In genomic region chr10:30110341-30110740, GRCm38 (mm10) we compare ENCODE assay signal across 26 mouse cellular contexts.
A peak's percentile ranks its signal among the peaks of the same experiment; 100 is the strongest.
DNase-seq lines count a peak whose midpoint lies in the region; ATAC-seq and TF ChIP-seq lines count a peak whose summit lies in the region.
"Had no signal": no experiment of that assay in that cellular context is flagged by ENCODE, and none has a peak within 500 bp of the region (broad histone marks: within the 10 kb centered on the region; RNA-seq: fewer than 3 reads in every experiment).

No protein-coding gene starts in this region.

- no peak overlapping the region for H3K27ac ChIP-seq in heart, postnatal 0 days (ENCODE audit: low read depth)
- H3K27ac ChIP-seq in heart, embryonic 11.5 days (ENCODE audit: low read depth, low read length), result no peak overlapping the region
- no peak overlapping the region for H3K27ac ChIP-seq in kidney, embryonic 14.5 days (ENCODE audit: low read depth, low read length)
- no peak overlapping the region for H3K27ac ChIP-seq in midbrain, embryonic 11.5 days (ENCODE audit: low read depth, low read length)
- no peak overlapping the region for H3K27ac ChIP-seq in midbrain, postnatal 0 days (ENCODE audit: low read depth, low read length)
- H3K27ac ChIP-seq: forebrain, embryonic 12.5 days; heart, embryonic 10.5 days; hindbrain, postnatal 0 days; liver, embryonic 15.5 days; lung, embryonic 15.5 days; midbrain, embryonic 13.5 days had no signal

- no peak overlapping the region for H3K4me2 ChIP-seq in heart, postnatal 0 days (ENCODE audit: low read depth, low read length)
- no peak overlapping the region for H3K4me2 ChIP-seq in heart, embryonic 11.5 days
- no peak overlapping the region for H3K4me2 ChIP-seq in kidney, embryonic 14.5 days (replicated peaks; ENCODE audit: low read depth, low read length)
- no peak overlapping the region for H3K4me2 ChIP-seq in midbrain, embryonic 11.5 days
- no peak overlapping the region for H3K4me2 ChIP-seq in midbrain, postnatal 0 days (ENCODE audit: low read depth, low read length, poor library complexity, severe bottlenecking)
- H3K4me2 ChIP-seq: forebrain, embryonic 12.5 days; liver, embryonic 15.5 days; lung, embryonic 15.5 days; midbrain, embryonic 13.5 days had no signal

- WGBS in heart, postnatal 0 days, result 48% methylated on average over 3 of the region's 3 CpGs
- 71% methylated on average over 3 of the region's 3 CpGs for WGBS in heart, embryonic 11.5 days (ENCODE audit: insufficient replicate concordance)
- 58% methylated on average over 3 of the region's 3 CpGs for WGBS in kidney, embryonic 14.5 days
- WGBS in midbrain, embryonic 11.5 days, result 81% methylated on average over 3 of the region's 3 CpGs
- 80% methylated on average over 3 of the region's 3 CpGs for WGBS in midbrain, postnatal 0 days
- WGBS in large intestine, adult 2 months, result 37% methylated on average over 3 of the region's 3 CpGs

- TF ChIP-seq EP300 in heart, postnatal 0 days (IDR thresholded peaks at IDR 0.05; ENCODE audit: low read depth), result no peak

- no peaks in the 10 kb centered on the region for H3K27me3 ChIP-seq in heart, postnatal 0 days (ENCODE audit: control insufficient read depth, insufficient read depth, low read length)
- no peaks in the 10 kb centered on the region for H3K27me3 ChIP-seq in heart, embryonic 11.5 days (ENCODE audit: control insufficient read depth, insufficient read depth, low read length)
- no peaks in the 10 kb centered on the region for H3K27me3 ChIP-seq in kidney, embryonic 14.5 days (ENCODE audit: control insufficient read depth, insufficient read depth, low read length)
- no peaks in the 10 kb centered on the region for H3K27me3 ChIP-seq in midbrain, embryonic 11.5 days (ENCODE audit: control insufficient read depth, insufficient read depth, low read length)
- no peaks in the 10 kb centered on the region for H3K27me3 ChIP-seq in midbrain, postnatal 0 days (ENCODE audit: insufficient read depth, low read length)
- H3K27me3 ChIP-seq: forebrain, embryonic 12.5 days; liver, embryonic 15.5 days; lung, embryonic 15.5 days; megakaryocyte, embryonic 14.5 days; midbrain, embryonic 13.5 days had no signal

- no peaks in the 10 kb centered on the region for H3K36me3 ChIP-seq in heart, postnatal 0 days (replicated peaks; ENCODE audit: control insufficient read depth, insufficient read depth, low read length)
- H3K36me3 ChIP-seq in heart, embryonic 11.5 days (ENCODE audit: control insufficient read depth, insufficient read depth, low read length), result no peaks in the 10 kb centered on the region
- no peaks in the 10 kb centered on the region for H3K36me3 ChIP-seq in kidney, embryonic 14.5 days (ENCODE audit: control insufficient read depth, insufficient read depth, low read length)
- no peaks in the 10 kb centered on the region for H3K36me3 ChIP-seq in midbrain, embryonic 11.5 days (ENCODE audit: control insufficient read depth, insufficient read depth, low read length)
- H3K36me3 ChIP-seq in midbrain, postnatal 0 days (ENCODE audit: insufficient read depth, low read length), result no peaks in the 10 kb centered on the region
- H3K36me3 ChIP-seq: forebrain, embryonic 12.5 days; heart, embryonic 10.5 days; liver, embryonic 15.5 days; lung, embryonic 15.5 days; midbrain, embryonic 13.5 days had no signal

- H3K4me3 ChIP-seq in heart, postnatal 0 days (ENCODE audit: low read depth, low read length), result no peak overlapping the region
- no peak overlapping the region for H3K4me3 ChIP-seq in heart, embryonic 11.5 days (ENCODE audit: low read depth, low read length)
- no peak overlapping the region for H3K4me3 ChIP-seq in kidney, embryonic 14.5 days (ENCODE audit: low read length)
- no peak overlapping the region for H3K4me3 ChIP-seq in midbrain, embryonic 11.5 days (ENCODE audit: low read depth, low read length)
- no peak overlapping the region for H3K4me3 ChIP-seq in midbrain, postnatal 0 days (ENCODE audit: low read depth, low read length)
- H3K4me3 ChIP-seq: erythroblast, embryonic 14.5 days; forebrain, embryonic 12.5 days; heart, embryonic 10.5 days; liver, embryonic 15.5 days; lung, embryonic 15.5 days; megakaryocyte, embryonic 14.5 days; midbrain, embryonic 13.5 days had no signal

- H3K9me3 ChIP-seq in heart, postnatal 0 days (replicated peaks; ENCODE audit: control insufficient read depth, low read length), result no peaks in the 10 kb centered on the region
- H3K9me3 ChIP-seq in heart, embryonic 11.5 days (replicated peaks; ENCODE audit: control insufficient read depth, low read length), result no peaks in the 10 kb centered on the region
- H3K9me3 ChIP-seq in kidney, embryonic 14.5 days (ENCODE audit: control insufficient read depth, low read length), result no peaks in the 10 kb centered on the region
- no peaks in the 10 kb centered on the region for H3K9me3 ChIP-seq in midbrain, embryonic 11.5 days (ENCODE audit: control insufficient read depth, low read length)
- no peaks in the 10 kb centered on the region for H3K9me3 ChIP-seq in midbrain, postnatal 0 days (ENCODE audit: low read length)
- H3K9me3 ChIP-seq: forebrain, embryonic 12.5 days; heart, embryonic 10.5 days; liver, embryonic 15.5 days; lung, embryonic 15.5 days; megakaryocyte, embryonic 14.5 days; midbrain, embryonic 13.5 days had no signal

- H3K9ac ChIP-seq in heart, postnatal 0 days (replicated peaks; ENCODE audit: low read depth, low read length), result no peak overlapping the region
- H3K9ac ChIP-seq in heart, embryonic 11.5 days (ENCODE audit: low read depth, low read length), result no peak overlapping the region
- no peak overlapping the region for H3K9ac ChIP-seq in kidney, embryonic 14.5 days (ENCODE audit: low read depth, low read length)
- no peak overlapping the region for H3K9ac ChIP-seq in midbrain, embryonic 11.5 days (ENCODE audit: low read length)
- H3K9ac ChIP-seq in midbrain, postnatal 0 days (replicated peaks; ENCODE audit: low read length, poor library complexity, severe bottlenecking), result no peak overlapping the region
- H3K9ac ChIP-seq: forebrain, embryonic 12.5 days; forebrain, postnatal 0 days; liver, embryonic 15.5 days; lung, embryonic 15.5 days; midbrain, embryonic 13.5 days had no signal

- no peak for TF ChIP-seq CTCF in heart, postnatal 0 days (IDR thresholded peaks at IDR 0.05; ENCODE audit: low read depth)
- TF ChIP-seq CTCF in midbrain, postnatal 0 days (IDR thresholded peaks at IDR 0.05), result no peak

- DNase-seq in heart, postnatal 0 days (ENCODE audit: low spot score), result peak; percentile 6
- DNase-seq in kidney, postnatal 10 days, result peak; percentile 54
- DNase-seq in midbrain, embryonic 11.5 days (ENCODE audit: low spot score, missing footprints), result peak; percentile 21
- no peak for DNase-seq in midbrain, postnatal 0 days (ENCODE audit: low spot score)
- peak; percentile 1 for DNase-seq in large intestine, adult 2 months (ENCODE audit: low read depth, low spot score)
- DNase-seq: adrenal gland, adult 8-10 months; cerebellum, adult 2 months; cerebellum, postnatal 14 days; forebrain, postnatal 0 days; layer of hippocampus, adult 9-11 months; lung, postnatal 36 days; thymus, postnatal 4 days had no signal

- no peaks in the 10 kb centered on the region for H3K4me1 ChIP-seq in heart, postnatal 0 days (ENCODE audit: control insufficient read depth, insufficient read depth)
- no peaks in the 10 kb centered on the region for H3K4me1 ChIP-seq in heart, embryonic 11.5 days (ENCODE audit: control insufficient read depth, insufficient read depth, low read length)
- H3K4me1 ChIP-seq in kidney, embryonic 14.5 days (ENCODE audit: control insufficient read depth, insufficient read depth, low read length), result no peaks in the 10 kb centered on the region
- H3K4me1 ChIP-seq in midbrain, embryonic 11.5 days (ENCODE audit: control insufficient read depth, insufficient read depth, low read length), result no peaks in the 10 kb centered on the region
- no peaks in the 10 kb centered on the region for H3K4me1 ChIP-seq in midbrain, postnatal 0 days (ENCODE audit: insufficient read depth, low read length)
- H3K4me1 ChIP-seq: forebrain, embryonic 12.5 days; heart, embryonic 10.5 days; liver, embryonic 15.5 days; lung, embryonic 15.5 days; megakaryocyte, embryonic 14.5 days; midbrain, embryonic 13.5 days had no signal

- ATAC-seq in heart, postnatal 0 days (ENCODE audit: insufficient read depth, low read depth), result no peak
- ATAC-seq in heart, embryonic 11.5 days (replicated peaks; ENCODE audit: insufficient number of reproducible peaks, low FRiP score, low TSS enrichment), result no peak
- no peak for ATAC-seq in kidney, embryonic 14.5 days (ENCODE audit: low FRiP score, low TSS enrichment)
- ATAC-seq in midbrain, embryonic 11.5 days (ENCODE audit: low FRiP score), result no peak
- no peak for ATAC-seq in midbrain, postnatal 0 days (ENCODE audit: low FRiP score)
- no peak for ATAC-seq in megakaryocyte progenitor cell, adult 5-6 weeks (replicated peaks; ENCODE audit: poor library complexity)
- ATAC-seq: activated CD4-positive, CD25-positive, alpha-beta regulatory T cell, adult 4 months; CD4-positive, CD25-positive, alpha-beta regulatory T cell, adult 4 months; forebrain, postnatal 0 days; hindbrain, postnatal 0 days; intestine, postnatal 0 days; midbrain, embryonic 13.5 days had no signal
